Mouse (Mus musculus): ENCODE data around the gene Podn.

The Podn gene

GRCm38 (mm10) chr4:108037027-108037426 lies 59.2 kb downstream of the Podn start:
- DNase-seq (ENCODE audit: low spot score) = no peak

GRCm38 (mm10) chr4:108033041-108033764 lies 63.0 kb downstream of the Podn start:
- DNase-seq (ENCODE audit: low spot score) = no peak

DNA sequence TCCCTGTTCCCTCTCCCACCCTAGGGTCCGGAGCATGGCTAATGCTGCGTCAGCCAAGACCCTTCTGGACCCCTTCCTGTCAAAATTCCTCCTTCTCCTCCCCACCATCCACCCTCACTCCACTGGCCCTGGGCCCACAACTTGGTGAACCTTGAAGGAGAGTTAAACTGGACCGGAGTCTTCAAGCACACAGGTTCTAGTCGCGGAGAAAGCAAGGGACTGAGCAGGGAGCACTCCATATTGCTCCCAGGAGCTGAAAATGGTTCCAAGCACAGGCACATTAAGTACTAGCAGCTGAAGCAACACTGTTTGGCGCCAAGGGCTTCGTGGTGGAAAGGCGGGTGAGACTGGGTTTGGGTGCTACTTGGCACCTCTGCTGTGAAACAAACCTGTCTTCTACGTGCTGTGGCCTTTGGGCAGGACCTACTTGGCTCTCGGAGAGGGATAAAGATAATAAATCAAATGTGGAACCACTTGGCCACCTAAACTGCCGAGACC lies 63.8 kb downstream of the Podn start:
- no peak for DNase-seq (ENCODE audit: low spot score)

GRCm38 (mm10) chr4:108031502-108032351 lies 64.5 kb downstream of the Podn start:
- no peak for DNase-seq (ENCODE audit: low spot score)

DNA sequence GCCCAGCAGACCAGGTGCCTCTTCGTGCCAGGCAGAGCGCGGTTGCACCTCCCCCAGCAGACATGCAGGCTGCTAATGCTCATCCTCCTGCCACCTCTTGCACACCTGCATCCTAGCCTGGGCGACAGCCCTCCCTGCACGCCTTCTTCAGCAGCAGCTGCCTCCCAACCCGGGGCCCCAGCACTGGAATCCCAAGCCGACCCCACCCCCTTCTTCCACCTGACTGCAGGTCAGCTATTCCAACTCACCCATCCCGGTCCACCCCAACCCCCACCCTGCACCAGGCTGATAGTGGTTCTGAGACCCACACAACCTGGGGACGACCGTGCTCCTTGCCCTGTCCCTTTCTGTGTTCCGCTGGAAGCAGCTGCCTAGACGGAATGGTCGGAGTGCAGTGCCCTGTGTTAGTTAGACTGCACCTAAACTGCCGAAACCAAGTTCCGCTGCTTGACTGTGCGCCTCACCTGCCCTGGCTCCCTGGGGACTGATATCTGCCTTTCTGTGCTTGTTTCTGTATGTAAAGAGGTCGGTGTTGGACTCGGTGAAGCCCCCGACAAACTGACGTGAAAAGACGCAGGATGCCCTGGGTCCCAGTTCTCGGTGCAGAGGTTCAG lies 65.2 kb downstream of the Podn start:
- DNase-seq (ENCODE audit: low spot score) = no peak

DNA sequence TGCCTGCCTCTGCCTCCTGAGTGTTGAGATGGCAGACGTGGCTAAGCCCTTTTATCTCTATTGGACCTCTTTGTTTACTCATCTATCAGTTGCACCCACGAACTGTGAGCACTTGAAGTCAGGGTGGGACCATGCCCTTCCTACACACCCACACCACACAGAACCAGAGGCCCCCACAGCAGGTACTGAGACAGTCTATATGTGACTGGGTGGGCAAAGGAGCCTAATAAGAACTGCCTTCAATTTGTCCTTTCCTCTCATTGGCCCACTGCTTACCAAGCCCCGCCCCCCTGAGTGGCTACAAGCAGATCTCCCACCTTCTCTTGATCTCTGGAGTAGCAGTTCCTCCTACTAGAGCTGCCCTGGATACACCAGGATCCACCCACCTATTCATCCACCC lies 70.1 kb downstream of the Podn start:
- no peak for DNase-seq (ENCODE audit: low spot score)

DNA sequence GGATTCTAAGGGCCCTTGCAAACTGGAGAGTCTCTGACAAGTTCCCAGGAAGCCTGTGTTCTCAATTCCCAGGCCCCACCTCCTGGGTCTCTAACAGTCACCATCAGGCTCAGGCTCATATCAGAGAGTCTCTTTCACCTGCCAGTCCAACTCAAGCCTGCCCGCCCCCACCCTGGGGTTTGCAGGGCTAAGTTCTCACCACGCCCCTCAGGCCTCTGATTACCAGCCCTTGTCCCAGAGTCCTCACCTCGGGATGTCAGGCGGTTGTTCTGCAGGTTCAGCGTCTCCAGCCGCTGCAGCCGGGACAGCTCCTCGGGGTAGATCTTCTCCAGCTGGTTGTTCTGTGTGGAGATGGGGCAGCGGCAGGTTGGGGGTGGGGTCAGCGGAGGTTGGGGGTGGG lies 71.0 kb downstream of the Podn start:
- no peak for DNase-seq (ENCODE audit: low spot score)

GRCm38 (mm10) chr4:108024641-108025040 lies 71.6 kb downstream of the Podn start:
- DNase-seq (ENCODE audit: low spot score) = no peak

- no peak for DNase-seq (ENCODE audit: low spot score)
These were observed 73.1 kb downstream of the Podn start for GRCm38 (mm10) chr4:108023186-108023585.

DNA sequence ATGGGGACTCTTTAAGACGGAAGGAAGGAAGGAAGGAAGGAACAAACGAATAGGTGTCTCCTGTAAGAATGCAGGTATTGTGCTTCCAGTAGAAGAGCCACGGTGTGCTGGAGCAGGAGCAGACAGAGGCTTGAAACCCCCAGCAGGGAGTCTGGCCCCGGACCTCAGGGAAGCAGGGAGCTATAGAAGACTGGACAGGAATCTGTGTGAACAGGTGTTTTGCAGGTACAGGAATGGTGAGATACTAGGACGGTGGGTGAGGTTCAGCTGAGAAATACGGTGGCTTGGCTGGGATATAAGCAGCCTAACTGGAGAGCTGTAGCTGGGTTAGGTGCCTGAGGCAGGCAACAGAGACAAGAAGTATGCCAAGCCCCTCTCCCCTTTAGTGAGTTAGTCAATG lies 76.1 kb downstream of the Podn start:
- no peak for DNase-seq (ENCODE audit: low spot score)

GRCm38 (mm10) chr4:108018961-108019921 lies 77.0 kb downstream of the Podn start:
- DNase-seq (ENCODE audit: low spot score) = no peak

DNA sequence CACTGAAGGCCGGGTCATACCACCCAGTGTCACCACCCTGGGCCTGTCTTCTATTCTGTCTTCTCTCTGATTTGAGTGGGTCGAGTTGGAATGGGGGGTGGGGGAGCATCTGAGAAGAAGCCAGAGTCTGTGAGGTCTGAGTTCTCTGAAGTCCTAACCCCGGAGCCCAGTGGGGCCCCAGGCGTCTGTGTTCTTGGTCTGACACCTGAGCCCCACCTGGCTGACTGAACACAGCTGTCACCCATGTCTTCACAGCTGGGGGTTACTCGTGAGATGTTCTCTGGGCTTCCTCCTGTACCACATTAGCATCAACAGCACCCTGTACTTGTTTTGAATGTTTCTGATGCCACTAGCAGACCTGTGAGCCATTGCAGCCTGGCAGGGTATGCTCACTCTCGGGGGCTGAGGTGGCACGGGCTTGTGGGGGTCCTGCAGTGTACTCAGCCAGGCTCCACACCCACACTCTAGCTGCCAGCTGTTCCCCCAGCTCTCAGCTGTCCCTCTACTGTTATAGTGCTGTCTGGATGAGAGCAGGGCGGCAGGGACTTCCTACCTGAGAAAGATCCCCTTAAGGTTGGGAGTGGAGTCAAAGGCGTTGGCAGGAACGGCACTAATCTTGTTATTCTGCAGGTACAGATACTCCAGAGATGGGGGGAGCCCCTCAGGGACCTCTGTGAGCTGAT lies 77.9 kb downstream of the Podn start:
- no peak for DNase-seq (ENCODE audit: low spot score)

DNA sequence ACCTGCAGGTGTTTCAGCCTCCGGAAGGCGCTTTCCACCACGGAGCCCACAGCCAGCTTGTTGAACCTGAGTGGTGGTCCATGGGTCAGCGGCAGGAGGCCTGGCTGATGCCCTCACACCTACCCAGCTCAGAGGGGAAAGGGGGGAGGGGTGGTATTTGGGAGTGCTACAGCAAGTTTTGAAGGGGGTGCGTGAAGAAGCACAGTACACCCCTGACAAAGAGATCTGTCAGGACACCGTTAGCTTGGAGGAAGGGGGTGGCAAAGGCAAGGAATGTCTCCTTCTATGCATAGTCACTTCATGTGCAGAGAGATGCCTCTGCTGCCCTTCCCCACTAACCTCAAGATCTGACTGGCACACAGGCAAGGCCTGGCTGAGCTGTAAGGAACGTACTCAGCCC lies 78.4 kb downstream of the Podn start:
- DNase-seq (ENCODE audit: low spot score) = no peak

DNA sequence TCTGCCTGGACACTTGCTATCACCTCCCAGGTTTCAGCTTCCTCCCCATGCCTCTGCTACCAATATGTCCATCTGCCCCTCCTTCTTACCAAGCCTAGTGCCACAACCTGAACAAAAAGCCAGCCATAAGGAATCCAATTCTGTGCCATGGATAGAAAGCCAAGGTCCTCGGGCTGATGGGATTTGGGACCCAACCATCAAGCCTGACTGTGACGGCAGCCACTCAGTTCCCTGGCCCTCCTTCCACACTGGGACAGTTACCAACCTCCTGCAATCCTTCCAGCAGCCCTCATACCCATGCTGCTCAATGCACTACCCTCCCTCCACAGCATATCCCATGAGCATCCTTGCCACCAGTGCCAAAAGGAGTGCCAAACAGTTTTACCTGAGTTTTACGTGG lies 79.9 kb downstream of the Podn start:
- DNase-seq (ENCODE audit: low spot score) = no peak

- no peak for DNase-seq (ENCODE audit: low spot score)
These were observed 81.0 kb downstream of the Podn start for GRCm38 (mm10) chr4:108015067-108015765.

DNA sequence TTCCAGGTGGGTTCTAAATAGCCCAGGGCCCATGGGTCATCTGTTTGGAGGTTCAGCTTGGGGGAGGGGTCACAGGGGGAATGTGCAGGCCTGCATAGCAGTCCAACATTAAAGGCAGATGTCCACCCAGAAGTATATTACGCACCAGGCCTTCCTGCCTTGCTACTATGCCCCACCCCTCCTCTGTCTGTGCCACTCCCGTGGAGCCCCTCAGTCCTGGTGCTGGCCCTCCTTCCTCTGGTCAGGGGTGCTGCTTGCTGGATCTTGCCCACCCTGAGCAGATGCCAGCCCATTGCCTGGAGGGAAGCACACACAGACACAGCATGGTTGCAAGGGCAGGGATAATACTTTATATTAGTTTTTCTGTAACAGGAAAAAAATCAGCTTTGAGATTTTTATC lies 81.8 kb downstream of the Podn start:
- DNase-seq (ENCODE audit: low spot score) = no peak

GRCm38 (mm10) chr4:108008541-108008940 lies 87.7 kb downstream of the Podn start:
- DNase-seq (ENCODE audit: low spot score) = no peak

- DNase-seq (ENCODE audit: low spot score) = no peak
These were observed 88.6 kb downstream of the Podn start for GRCm38 (mm10) chr4:108007532-108008103.

GRCm38 (mm10) chr4:108005328-108005727 lies 90.9 kb downstream of the Podn start:
- DNase-seq (ENCODE audit: low spot score) = no peak

GRCm38 (mm10) chr4:107999380-107999779 lies 96.9 kb downstream of the Podn start:
- no peak for DNase-seq (ENCODE audit: low spot score)
